Mouse (Mus musculus) left cerebral cortex, postnatal 10 days (tissue): Measurements from ENCODE around the gene Hspg2. TPM values are rescaled to one million over a fixed set of nuclear protein-coding genes. Genes with fewer than 3 reads are reported as not detected.
"Not testable (repeated sequence)": the region's sequence is repeated elsewhere in the genome, so short reads cannot be mapped to it uniquely, and the experiment has no call there.

Experiments
- DNase-seq, 2 experiments: peaks; one replicate each; pipeline ENCODE4 v3.0.0; 2021 to 2022; ENCODE audit warnings: low spot score in 2 of 2, mixed read lengths in 1 of 2; ENCODE audit errors: extremely low spot score in 1 of 2
- intact Hi-C: fragments of 180-260 bp; cut with DNase I; formaldehyde crosslinking; loops from one replicate; pipeline ENCODE4 v1.15.1; 2025
- total RNA-seq, 2 experiments: library from RNA; stranded (reverse); gene quantifications; 2 replicates each; pipeline ENCODE4 v1.2.3; 2021

The Hspg2 gene
- total RNA-seq, result 10 to 100 TPM; 11.0 to 11.5 TPM

GRCm38 (mm10) chr4:137468260-137469080, at the start of gene Hspg2:
Gene Hspg2 (plus strand): TSS chr4:137468769.
- peak; percentile 77 to 93 for DNase-seq
- intact Hi-C loops, result no loop called here

- intact Hi-C loops, result no loop called here
- no peak for DNase-seq
Measured at GRCm38 (mm10) chr4:137430502-137430901, 38.1 kb upstream of the Hspg2 start, which contains the start of gene Cela3b. Gene Cela3b (minus strand): TSS chr4:137430540.

- intact Hi-C loops, result not testable (repeated sequence)
Measured at GRCm38 (mm10) chr4:137432700-137433550, 35.6 kb upstream of the Hspg2 start.

GRCm38 (mm10) chr4:137436979-137437669, 31.4 kb upstream of the Hspg2 start:
- DNase-seq, result no peak
- intact Hi-C loops, result no loop called here

More at GRCm38 (mm10) chr4:137432700-137433550, 35.6 kb upstream of the Hspg2 start:
- DNase-seq, result not testable (repeated sequence)

- intact Hi-C loops, result no loop called here
- DNase-seq, result no peak
Measured at GRCm38 (mm10) chr4:137438842-137439241, 29.7 kb upstream of the Hspg2 start.

- DNase-seq, result no peak
- intact Hi-C loops, result loop anchor here (5.0 kb wide), 1 partner anchor 136 kb away; no protein-coding TSS in a partner anchor
Measured at GRCm38 (mm10) chr4:137441332-137441731, 27.2 kb upstream of the Hspg2 start.

- DNase-seq, result peak; percentile 55 to 69
- intact Hi-C loops, result loop anchor here (5.0 kb wide), 1 partner anchor 134 kb away; no protein-coding TSS in a partner anchor
Measured at GRCm38 (mm10) chr4:137443625-137444024, 24.9 kb upstream of the Hspg2 start.

- intact Hi-C loops, result no loop called here
- no peak for DNase-seq
Measured at GRCm38 (mm10) chr4:137445881-137446280, 22.7 kb upstream of the Hspg2 start.

- intact Hi-C loops, result no loop called here
- no peak for DNase-seq
Measured at GRCm38 (mm10) chr4:137447363-137448196, 21.0 kb upstream of the Hspg2 start.

- DNase-seq, result no peak
- intact Hi-C loops, result no loop called here
Measured at GRCm38 (mm10) chr4:137448197-137448596, 20.4 kb upstream of the Hspg2 start.

GRCm38 (mm10) chr4:137448641-137449040, 19.9 kb upstream of the Hspg2 start:
- intact Hi-C loops, result no loop called here
- no peak for DNase-seq

GRCm38 (mm10) chr4:137449132-137449531, 19.4 kb upstream of the Hspg2 start:
- no peak for DNase-seq
- intact Hi-C loops, result no loop called here

GRCm38 (mm10) chr4:137449715-137450114, 18.9 kb upstream of the Hspg2 start:
- no peak for DNase-seq
- intact Hi-C loops, result no loop called here

- intact Hi-C loops, result no loop called here
- no peak for DNase-seq
Measured at GRCm38 (mm10) chr4:137452190-137452589, 16.4 kb upstream of the Hspg2 start.

- DNase-seq, result no peak
- intact Hi-C loops, result no loop called here
Measured at GRCm38 (mm10) chr4:137453234-137453767, 15.3 kb upstream of the Hspg2 start, which contains the start of gene 1700013G24Rik. Gene 1700013G24Rik (plus strand): TSS chr4:137453284.

GRCm38 (mm10) chr4:137454582-137454981, 14.0 kb upstream of the Hspg2 start:
- no peak for DNase-seq
- intact Hi-C loops, result no loop called here

GRCm38 (mm10) chr4:137456581-137456980, 12.0 kb upstream of the Hspg2 start:
- intact Hi-C loops, result no loop called here
- no peak for DNase-seq

- no peak for DNase-seq
- intact Hi-C loops, result no loop called here
Measured at GRCm38 (mm10) chr4:137457292-137457691, 11.3 kb upstream of the Hspg2 start.
